Mouse (Mus musculus) heart, postnatal 0 days (tissue): ENCODE data around the gene Farsb.

ENCODE experiments used
- CTCF ChIP-seq: IDR thresholded peaks from 2 replicates; pipeline ENCODE4 v1.5.1; 2016; ENCODE audit warnings: antibody characterized with exemption, control low read depth, low read depth
- EP300 ChIP-seq: IDR thresholded peaks from 2 replicates; pipeline ENCODE4 v1.6.1; 2016; ENCODE audit warnings: antibody characterized with exemption, low read depth

GRCm38 (mm10) chr1:78435967-78436366 lies 52.7 kb downstream of the Farsb start:
- TF ChIP-seq CTCF (no peak), EP300 (no peak)
